Mouse (Mus musculus) embryonic facial prominence, embryonic 11.5 days (tissue): ENCODE data around the gene Ptk7. TPM values are rescaled to one million over a fixed set of nuclear protein-coding genes. Genes with fewer than 3 reads are reported as not detected.

ENCODE experiments used
- ATAC-seq: fragments of 200-750 bp; cut with Nextera tagmentation; replicated peaks from 2 replicates; pipeline ENCODE4 v1.8.0; 2017; ENCODE audit warnings: low read depth; ENCODE audit not compliant: insufficient number of reproducible peaks, low FRiP score, low TSS enrichment
- DNase-seq: peaks from one replicate; pipeline ENCODE4 v3.0.0-alpha.2; 2015; ENCODE audit warnings: low spot score
- H3K27ac ChIP-seq: fragments of 300-500 bp; sonication (generic); replicated peaks from 2 replicates; pipeline ENCODE4 v1.5.1; 2014; ENCODE audit warnings: mild to moderate bottlenecking, low read depth, low read length, control low read depth
- H3K27me3 ChIP-seq: fragments of 300-500 bp; sonication (generic); 2 replicates; pipeline ENCODE4 v1.6.1; 2014; ENCODE audit warnings: mild to moderate bottlenecking, low read length, moderate library complexity, mixed read lengths; ENCODE audit not compliant: control insufficient read depth, insufficient read depth
- H3K36me3 ChIP-seq: fragments of 300-500 bp; sonication (generic); replicated peaks from 2 replicates; pipeline ENCODE4 v1.6.1; 2014; ENCODE audit warnings: low read depth, mild to moderate bottlenecking, low read length, moderate library complexity, mixed read lengths; ENCODE audit not compliant: control insufficient read depth, insufficient read depth
- H3K4me1 ChIP-seq: fragments of 300-500 bp; sonication (generic); 2 replicates; pipeline ENCODE4 v1.6.1; 2014; ENCODE audit warnings: low read length, mixed read lengths; ENCODE audit not compliant: control insufficient read depth, insufficient read depth
- H3K4me2 ChIP-seq: fragments of 300-500 bp; sonication (generic); 2 replicates; pipeline ENCODE4 v1.6.1; 2014; ENCODE audit warnings: low read depth, mild to moderate bottlenecking, control low read depth, low read length, moderate library complexity
- H3K4me3 ChIP-seq: fragments of 300-500 bp; sonication (generic); 2 replicates; pipeline ENCODE4 v1.5.1; 2014; ENCODE audit warnings: low read depth, low read length, control low read depth
- H3K9ac ChIP-seq: fragments of 300-500 bp; sonication (generic); replicated peaks from 2 replicates; pipeline ENCODE4 v1.6.1; 2014; ENCODE audit warnings: mild to moderate bottlenecking, control low read depth, low read length
- H3K9me3 ChIP-seq: fragments of 300-500 bp; sonication (generic); replicated peaks from 2 replicates; pipeline ENCODE4 v1.6.1; 2016; ENCODE audit warnings: mild to moderate bottlenecking, low read length, inconsistent platforms, mixed read lengths; ENCODE audit not compliant: control insufficient read depth
- WGBS: fragments of 180-500 bp; shearing (Covaris S2); extraction: QIAGEN DNeasy Blood & Tissue Kit; methylation state at CpG from one replicate; pipeline ENCODE4 v1.1.7; 2014; 5-methylcytosine and 5-hydroxymethylcytosine counted together
- polyA plus RNA-seq: library from polyadenylated mRNA; unstranded; fragments of >200 nt; fragmentation: Nextera tagmentation; extraction: Ambion mirVana; gene quantifications from 2 replicates; pipeline ENCODE4 v1.2.1, GENCODE M21; 2014

The Ptk7 gene
- polyA plus RNA-seq, 1 experiment from 2014 or later: 25.7 TPM

- H3K36me3 ChIP-seq: no peaks in the 10 kb centered on the region
- H3K9me3 ChIP-seq: no peaks in the 10 kb centered on the region
- no peak for DNase-seq
- H3K27ac ChIP-seq: no peak overlapping the region
- H3K4me2 ChIP-seq: no peak overlapping the region
- no peak for ATAC-seq
- H3K9ac ChIP-seq: no peak overlapping the region
- H3K4me1 ChIP-seq: no peaks in the 10 kb centered on the region; the same call in 1 of the 2 replicates
- H3K4me3 ChIP-seq: no peak overlapping the region
- no peaks in the 10 kb centered on the region for H3K27me3 ChIP-seq
- 84% methylated on average over 9 of the region's 9 CpGs for WGBS
These were observed 10.6 kb upstream of the Ptk7 start for GRCm38 (mm10) chr17:46639929-46640328.

- Histone ChIP-seq H3K36me3 (no peaks in the 10 kb centered on the region), H3K9me3 (no peaks in the 10 kb centered on the region), H3K27ac (no peak overlapping the region), H3K4me2 (peak overlapping the region; percentile 10), H3K4me3 (no peak overlapping the region), H3K9ac (peak overlapping the region; percentile 22), H3K4me1 (no peaks in the 10 kb centered on the region), H3K27me3 (no peaks in the 10 kb centered on the region)
- ATAC-seq (no peak), DNase-seq (peak; percentile 82)
- 23% methylated on average over 15 of the region's 15 CpGs for WGBS
These were observed 7.7 kb upstream of the Ptk7 start for GRCm38 (mm10) chr17:46636831-46637523.

- Histone ChIP-seq H3K36me3 (no peaks in the 10 kb centered on the region; the same call in 1 of the 2 replicates), H3K9ac (peak overlapping the region; percentile 97), H3K9me3 (no peaks in the 10 kb centered on the region), H3K4me3 (peak overlapping the region; percentile 97), H3K4me1 (peaks cover 5% of the 10 kb centered on the region; the same call in 1 of the 2 replicates), H3K4me2 (peak overlapping the region; percentile 76), H3K27me3 (no peaks in the 10 kb centered on the region), H3K27ac (peak overlapping the region; percentile 94)
- 3% methylated on average over 12 of the region's 12 CpGs for WGBS
- peak; percentile 58 for DNase-seq
- ATAC-seq: peak; percentile 74
These were observed 559 bp upstream of the Ptk7 start for GRCm38 (mm10) chr17:46629685-46630441.

GRCm38 (mm10) chr17:46628471-46628790 lies 873 bp downstream of the Ptk7 start:
- ATAC-seq: no peak
- WGBS: 0% methylated on average over 13 of the region's 13 CpGs

GRCm38 (mm10) chr17:46627409-46627808 lies 1.9 kb downstream of the Ptk7 start:
- 68% methylated on average over 6 of the region's 6 CpGs for WGBS
- Histone ChIP-seq H3K36me3 (no peaks in the 10 kb centered on the region; the same call in 1 of the 2 replicates), H3K4me2 (peak overlapping the region; percentile 76), H3K9ac (peak overlapping the region; percentile 97), H3K27me3 (no peaks in the 10 kb centered on the region), H3K27ac (no peak overlapping the region), H3K9me3 (no peaks in the 10 kb centered on the region), H3K4me3 (peak overlapping the region; percentile 97), H3K4me1 (peaks cover 10% of the 10 kb centered on the region; the same call in 1 of the 2 replicates)
- ATAC-seq (no peak), DNase-seq (no peak)

More at GRCm38 (mm10) chr17:46628471-46628790, 873 bp downstream of the Ptk7 start:
- no peaks in the 10 kb centered on the region for H3K27me3 ChIP-seq
- no peak overlapping the region; the same call in 1 of the 2 replicates for H3K27ac ChIP-seq
- no peaks in the 10 kb centered on the region; the same call in 1 of the 2 replicates for H3K36me3 ChIP-seq
- peak overlapping the region; percentile 97 for H3K4me3 ChIP-seq
- H3K9ac ChIP-seq: peak overlapping the region; percentile 97
- no peaks in the 10 kb centered on the region for H3K9me3 ChIP-seq
- DNase-seq: no peak
- peaks cover 10% of the 10 kb centered on the region; the same call in 1 of the 2 replicates for H3K4me1 ChIP-seq
- peak overlapping the region; percentile 76 for H3K4me2 ChIP-seq

GRCm38 (mm10) chr17:46624598-46624997 lies 4.7 kb downstream of the Ptk7 start:
- no peak overlapping the region for H3K4me2 ChIP-seq
- no peak overlapping the region for H3K27ac ChIP-seq
- no peak for ATAC-seq
- no peaks in the 10 kb centered on the region for H3K9me3 ChIP-seq
- no peaks in the 10 kb centered on the region for H3K27me3 ChIP-seq
- no peak overlapping the region for H3K4me3 ChIP-seq
- WGBS: 61% methylated on average over 12 of the region's 12 CpGs
- peak overlapping the region; percentile 10; the same call in 1 of the 2 replicates for H3K9ac ChIP-seq
- no peak for DNase-seq
- no peaks in the 10 kb centered on the region for H3K36me3 ChIP-seq
- peaks cover 16% of the 10 kb centered on the region for H3K4me1 ChIP-seq

- Histone ChIP-seq H3K4me1 (peaks cover 19% of the 10 kb centered on the region), H3K27ac (no peak overlapping the region), H3K4me2 (no peak overlapping the region), H3K27me3 (no peaks in the 10 kb centered on the region), H3K36me3 (no peaks in the 10 kb centered on the region), H3K4me3 (no peak overlapping the region), H3K9me3 (no peaks in the 10 kb centered on the region), H3K9ac (peak overlapping the region; percentile 14; the same call in 1 of the 2 replicates)
- ATAC-seq: no peak
- DNase-seq: no peak
- 27% methylated on average over 10 of the region's 10 CpGs for WGBS
These were observed 5.3 kb downstream of the Ptk7 start for GRCm38 (mm10) chr17:46623819-46624557.
